Mouse (Mus musculus) forebrain, embryonic 10.5 days (tissue): ENCODE results near the gene Cxcr3. TPM values are rescaled to one million over a fixed set of nuclear protein-coding genes. Genes with fewer than 3 reads are reported as not detected.

Experiments used
- DNase-seq: peaks from one replicate; pipeline ENCODE4 v3.0.0-alpha.2; 2017; ENCODE audit warnings: low spot score; ENCODE audit errors: extremely low spot score
- H3K27ac ChIP-seq: fragments of 300-500 bp; sonication (generic); 2 replicates; pipeline ENCODE4 v1.5.1; 2016; ENCODE audit warnings: mild to moderate bottlenecking
- H3K27me3 ChIP-seq: fragments of 300-500 bp; sonication (generic); 2 replicates; pipeline ENCODE4 v1.6.1; 2016; ENCODE audit warnings: mild to moderate bottlenecking; ENCODE audit not compliant: poor library complexity, severe bottlenecking
- H3K36me3 ChIP-seq: fragments of 300-500 bp; sonication (generic); replicated peaks from 2 replicates; pipeline ENCODE4 v1.6.1; 2016; ENCODE audit warnings: mild to moderate bottlenecking, moderate library complexity
- H3K4me1 ChIP-seq: fragments of 300-500 bp; sonication (generic); 2 replicates; pipeline ENCODE4 v1.6.1; 2016
- H3K4me3 ChIP-seq: fragments of 300-500 bp; sonication (generic); 2 replicates; pipeline ENCODE4 v1.5.1; 2016; ENCODE audit warnings: mild to moderate bottlenecking, moderate library complexity
- H3K9me3 ChIP-seq: fragments of 300-500 bp; sonication (generic); 2 replicates; pipeline ENCODE4 v1.6.1; 2016; ENCODE audit warnings: mild to moderate bottlenecking, moderate library complexity
- WGBS: fragments of 180-500 bp; shearing (Covaris S2); methylation state at CpG from one replicate; pipeline ENCODE4 v1.1.7; 2016; 5-methylcytosine and 5-hydroxymethylcytosine counted together
- polyA plus RNA-seq: library from polyadenylated mRNA; unstranded; fragments of >200 nt; fragmentation: Nextera tagmentation; extraction: Ambion mirVana; gene quantifications from 2 replicates; pipeline ENCODE4 v1.2.1, GENCODE M21; 2016

Gene Cxcr3
- 0.20 and 0.31 TPM in 2 replicates for polyA plus RNA-seq

- Histone ChIP-seq H3K27me3 (peaks cover 93% of the 10 kb centered on the region), H3K36me3 (no peaks in the 10 kb centered on the region), H3K4me1 (no peaks in the 10 kb centered on the region), H3K4me3 (no peak within 1 kb of the TSS), H3K27ac (no peak within 1 kb of the TSS), H3K9me3 (no peaks in the 10 kb centered on the region)
- 78% methylated on average over 11 of the region's 11 CpGs for WGBS
- DNase-seq = no peak
Observed at GRCm38 (mm10) chrX:101733828-101734319, at the start of gene Cxcr3. Gene Cxcr3, minus strand, starts transcription at chrX:101734269.

GRCm38 (mm10) chrX:101772035-101772434 is 38.0 kb upstream of the Cxcr3 start:
- WGBS = 48% methylated on average over 5 of the region's 5 CpGs
- Histone ChIP-seq H3K4me3 (no peak overlapping the region), H3K4me1 (no peaks in the 10 kb centered on the region), H3K27ac (no peak overlapping the region), H3K9me3 (no peaks in the 10 kb centered on the region), H3K36me3 (no peaks in the 10 kb centered on the region), H3K27me3 (peaks cover 82% of the 10 kb centered on the region)
- DNase-seq = peak; percentile 33

- no peak overlapping the region for H3K4me3 ChIP-seq
- H3K27me3 ChIP-seq = peaks cover 84% of the 10 kb centered on the region
- WGBS = 80% methylated on average over 3 of the region's 3 CpGs
- H3K4me1 ChIP-seq = no peaks in the 10 kb centered on the region
- no peak overlapping the region for H3K27ac ChIP-seq
- no peak for DNase-seq
- H3K9me3 ChIP-seq = no peaks in the 10 kb centered on the region
- H3K36me3 ChIP-seq = no peaks in the 10 kb centered on the region
Observed at GRCm38 (mm10) chrX:101770307-101770706, 36.2 kb upstream of the Cxcr3 start.

GRCm38 (mm10) chrX:101769478-101769877 is 35.4 kb upstream of the Cxcr3 start:
- peaks cover 83% of the 10 kb centered on the region for H3K27me3 ChIP-seq
- no peaks in the 10 kb centered on the region for H3K4me1 ChIP-seq
- no peaks in the 10 kb centered on the region for H3K9me3 ChIP-seq
- H3K36me3 ChIP-seq = no peaks in the 10 kb centered on the region
- no peak overlapping the region for H3K4me3 ChIP-seq
- no peak for DNase-seq
- H3K27ac ChIP-seq = no peak overlapping the region
- WGBS = 68% methylated on average over 2 of the region's 2 CpGs

- H3K27ac ChIP-seq = no peak overlapping the region
- H3K4me3 ChIP-seq = no peak overlapping the region
- H3K9me3 ChIP-seq = no peaks in the 10 kb centered on the region
- WGBS = 78% methylated on average over 7 of the region's 7 CpGs
- DNase-seq = no peak
- H3K36me3 ChIP-seq = no peaks in the 10 kb centered on the region
- no peaks in the 10 kb centered on the region for H3K4me1 ChIP-seq
- peaks cover 81% of the 10 kb centered on the region for H3K27me3 ChIP-seq
Observed at GRCm38 (mm10) chrX:101767280-101767679, 33.2 kb upstream of the Cxcr3 start.

- Histone ChIP-seq H3K4me3 (no peak overlapping the region), H3K4me1 (no peaks in the 10 kb centered on the region), H3K36me3 (no peaks in the 10 kb centered on the region), H3K27ac (no peak overlapping the region), H3K27me3 (peaks cover 86% of the 10 kb centered on the region), H3K9me3 (no peaks in the 10 kb centered on the region)
- no peak for DNase-seq
- WGBS = 86% methylated on average over 4 of the region's 4 CpGs
Observed at GRCm38 (mm10) chrX:101765111-101765510, 31.0 kb upstream of the Cxcr3 start.

- DNase-seq = no peak
- Histone ChIP-seq H3K4me3 (no peak overlapping the region), H3K4me1 (no peaks in the 10 kb centered on the region), H3K9me3 (no peaks in the 10 kb centered on the region), H3K27ac (no peak overlapping the region), H3K36me3 (no peaks in the 10 kb centered on the region), H3K27me3 (peaks cover 86% of the 10 kb centered on the region)
- WGBS = 80% methylated on average over 5 of the region's 5 CpGs
Observed at GRCm38 (mm10) chrX:101764621-101765020, 30.6 kb upstream of the Cxcr3 start.

- DNase-seq = no peak
- H3K4me1 ChIP-seq = peaks cover 7% of the 10 kb centered on the region; the same call in 1 of the 2 replicates
- no peak overlapping the region for H3K27ac ChIP-seq
- 79% methylated on average over 5 of the region's 5 CpGs for WGBS
- no peaks in the 10 kb centered on the region for H3K36me3 ChIP-seq
- peaks cover 97% of the 10 kb centered on the region for H3K27me3 ChIP-seq
- H3K9me3 ChIP-seq = no peaks in the 10 kb centered on the region
- no peak overlapping the region for H3K4me3 ChIP-seq
Observed at GRCm38 (mm10) chrX:101754478-101754877, 20.4 kb upstream of the Cxcr3 start.

GRCm38 (mm10) chrX:101750144-101750543 is 16.1 kb upstream of the Cxcr3 start:
- no peaks in the 10 kb centered on the region for H3K36me3 ChIP-seq
- H3K4me1 ChIP-seq = peaks cover 7% of the 10 kb centered on the region; the same call in 1 of the 2 replicates
- DNase-seq = no peak
- WGBS = 49% methylated on average over 4 of the region's 4 CpGs
- H3K27ac ChIP-seq = no peak overlapping the region
- H3K27me3 ChIP-seq = peaks cover 100% of the 10 kb centered on the region
- no peaks in the 10 kb centered on the region for H3K9me3 ChIP-seq
- no peak overlapping the region for H3K4me3 ChIP-seq

- WGBS = 86% methylated on average over 2 of the region's 2 CpGs
- Histone ChIP-seq H3K4me3 (no peak overlapping the region), H3K27me3 (peaks cover 91% of the 10 kb centered on the region)
Observed at GRCm38 (mm10) chrX:101741064-101741433, 7.0 kb upstream of the Cxcr3 start.

GRCm38 (mm10) chrX:101740335-101741063 is 6.4 kb upstream of the Cxcr3 start:
- peaks cover 14% of the 10 kb centered on the region for H3K4me1 ChIP-seq
- H3K27ac ChIP-seq = peak overlapping the region; percentile 44; the same call in 1 of the 2 replicates
- H3K9me3 ChIP-seq = no peaks in the 10 kb centered on the region
- H3K27me3 ChIP-seq = peaks cover 91% of the 10 kb centered on the region
- no peak for DNase-seq
- H3K36me3 ChIP-seq = no peaks in the 10 kb centered on the region
- H3K4me3 ChIP-seq = no peak overlapping the region
- 52% methylated on average over 6 of the region's 6 CpGs for WGBS

More at GRCm38 (mm10) chrX:101741064-101741433, 7.0 kb upstream of the Cxcr3 start:
- DNase-seq = no peak
- Histone ChIP-seq H3K9me3 (no peaks in the 10 kb centered on the region), H3K36me3 (no peaks in the 10 kb centered on the region), H3K27ac (no peak overlapping the region), H3K4me1 (peaks cover 14% of the 10 kb centered on the region)

GRCm38 (mm10) chrX:101737201-101737600 is 3.1 kb upstream of the Cxcr3 start:
- Histone ChIP-seq H3K27ac (no peak overlapping the region), H3K27me3 (peaks cover 91% of the 10 kb centered on the region), H3K9me3 (no peaks in the 10 kb centered on the region), H3K4me3 (no peak overlapping the region), H3K36me3 (no peaks in the 10 kb centered on the region), H3K4me1 (peaks cover 14% of the 10 kb centered on the region)
- DNase-seq = no peak

- Histone ChIP-seq H3K27ac (no peak overlapping the region), H3K4me3 (no peak overlapping the region), H3K9me3 (no peaks in the 10 kb centered on the region), H3K27me3 (peaks cover 98% of the 10 kb centered on the region), H3K36me3 (no peaks in the 10 kb centered on the region), H3K4me1 (no peaks in the 10 kb centered on the region)
- DNase-seq = no peak
- 69% methylated on average over 5 of the region's 5 CpGs for WGBS
Observed at GRCm38 (mm10) chrX:101734981-101735380, 912 bp upstream of the Cxcr3 start.
